Mouse (Mus musculus) E14TG2a.4 (cell line): ENCODE measurements around the gene Omd.

ENCODE experiments used
- CTCF ChIP-seq: conservative IDR thresholded peaks from 2 replicates; pipeline ENCODE4 v1.5.1; 2014; ENCODE audit warnings: low read length
- POU5F1 ChIP-seq: IDR thresholded peaks from 2 replicates; pipeline ENCODE4 v1.6.1; 2014; ENCODE audit warnings: low read length, borderline replicate concordance

DNA sequence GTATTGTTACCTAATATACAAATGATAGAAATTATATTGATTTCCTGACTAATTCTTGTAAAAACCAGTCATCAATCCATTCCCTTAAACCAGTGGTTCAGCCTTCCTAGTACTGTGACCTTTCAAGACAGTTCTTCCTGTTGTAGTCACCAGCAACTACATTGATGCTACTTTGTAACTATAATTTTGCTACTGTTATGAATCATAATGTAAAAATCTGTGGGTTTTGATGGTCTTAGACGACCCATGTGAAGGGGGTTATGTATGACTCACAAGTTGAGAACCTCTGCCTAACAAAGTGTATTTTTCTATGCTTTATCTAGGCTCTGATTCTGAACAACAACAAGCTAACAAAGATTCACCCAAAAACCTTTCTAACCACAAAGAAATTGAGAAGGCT lies 25.3 kb upstream of the Omd start:
- TF ChIP-seq POU5F1 (no peak), CTCF (no peak)
